Mouse (Mus musculus): ENCODE measurements around the gene Spty2d1. TPM values are rescaled to one million over a fixed set of nuclear protein-coding genes. Genes with fewer than 3 reads are reported as not detected.

The Spty2d1 gene
- polyA plus RNA-seq (2015; fragmentation: Nextera tagmentation; extraction: Ambion mirVana): 16.5 and 17.2 TPM in 2 replicates

DNA sequence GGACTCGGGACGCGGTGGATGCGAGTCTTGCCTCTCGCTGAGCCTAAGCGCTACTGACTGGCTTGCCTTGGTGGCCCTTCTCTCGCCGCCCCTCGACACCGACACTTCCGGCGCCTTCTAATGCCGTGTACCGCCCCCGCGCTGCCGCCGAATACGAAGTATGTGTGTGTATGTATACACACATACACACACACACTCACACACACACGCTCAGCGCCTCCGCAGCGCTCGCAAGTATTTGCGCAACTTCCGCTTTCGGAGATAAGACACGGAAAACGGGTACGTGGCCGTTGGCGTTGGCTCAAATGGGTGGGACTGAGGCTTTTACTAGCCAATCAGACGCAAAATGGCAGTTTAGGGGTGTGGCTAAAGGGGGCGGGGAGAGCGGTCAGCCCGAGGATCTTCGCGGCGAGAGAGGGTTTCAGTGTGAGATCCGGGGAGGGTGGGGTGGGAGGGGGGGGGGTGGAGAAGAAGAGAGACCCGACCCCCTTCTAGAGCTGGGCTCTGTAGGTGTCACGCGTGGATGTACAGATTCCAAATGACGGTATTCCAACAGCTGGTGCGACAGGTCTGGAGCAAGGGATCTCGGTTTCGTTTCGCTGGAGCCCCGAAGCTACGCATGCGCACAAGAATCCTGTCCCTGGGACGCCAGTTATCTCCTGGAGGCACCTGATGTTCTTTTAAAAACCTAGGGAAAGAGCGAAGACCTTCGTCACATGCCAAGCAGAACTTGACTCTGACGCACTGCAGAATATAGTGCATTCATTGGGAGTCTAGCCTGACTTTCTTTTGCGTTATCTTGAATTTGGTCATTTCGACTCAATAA, at the start of gene Spty2d1:
Gene Spty2d1, minus strand, starts transcription at position 244 of the 826 bp plus-strand sequence.
- Histone ChIP-seq H3K9me3 (no peaks in the 10 kb centered on the region), H3K27ac (peak within 1 kb of the TSS; percentile 94), H3K4me2 (replicated peaks) (peak within 1 kb of the TSS; percentile 72), H3K4me1 (replicated peaks) (peaks cover 14% of the 10 kb centered on the region), H3K9ac (peak within 1 kb of the TSS; percentile 73), H3K36me3 (no peaks in the 10 kb centered on the region), H3K27me3 (replicated peaks) (no peaks in the 10 kb centered on the region), H3K4me3 (replicated peaks) (peak within 1 kb of the TSS; percentile 65)
- peak; percentile 95 for ATAC-seq
- under 1% methylated on average over 57 of the region's 57 CpGs for WGBS

DNA sequence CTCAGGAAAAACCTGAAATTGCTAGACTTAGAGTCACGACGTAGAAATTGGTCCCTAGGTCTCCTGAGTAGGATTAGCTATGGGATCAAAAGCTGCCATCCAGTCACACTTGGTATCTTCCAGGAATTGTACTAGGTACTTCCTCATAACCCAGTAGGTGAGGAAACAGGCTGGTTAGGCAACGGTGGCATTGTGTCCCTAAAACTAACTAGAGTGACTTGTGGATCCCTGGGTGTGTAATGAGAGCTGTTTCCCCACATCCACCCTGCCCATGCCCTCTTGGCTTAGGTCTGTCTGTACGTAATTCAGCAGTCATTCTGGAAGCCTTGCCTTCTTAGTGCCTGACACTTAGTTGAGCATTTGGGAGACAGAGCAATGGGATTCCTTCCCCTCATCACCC, 48.1 kb upstream of the Spty2d1 start:
- no peak overlapping the region for H3K27ac ChIP-seq
- no peak for ATAC-seq
- H3K36me3 ChIP-seq: 0 out of 2 replicates have a peak, but pooled peaks cover 8% of the 10 kb centered on the region
- no peak overlapping the region for H3K4me3 ChIP-seq (replicated peaks)
- H3K4me2 ChIP-seq (replicated peaks): no peak overlapping the region
- 81% methylated on average over 4 of the region's 4 CpGs for WGBS
- no peaks in the 10 kb centered on the region for H3K27me3 ChIP-seq (replicated peaks)
- no peak overlapping the region for H3K9ac ChIP-seq
- H3K9me3 ChIP-seq: no peaks in the 10 kb centered on the region
- H3K4me1 ChIP-seq (replicated peaks): peaks cover 16% of the 10 kb centered on the region

DNA sequence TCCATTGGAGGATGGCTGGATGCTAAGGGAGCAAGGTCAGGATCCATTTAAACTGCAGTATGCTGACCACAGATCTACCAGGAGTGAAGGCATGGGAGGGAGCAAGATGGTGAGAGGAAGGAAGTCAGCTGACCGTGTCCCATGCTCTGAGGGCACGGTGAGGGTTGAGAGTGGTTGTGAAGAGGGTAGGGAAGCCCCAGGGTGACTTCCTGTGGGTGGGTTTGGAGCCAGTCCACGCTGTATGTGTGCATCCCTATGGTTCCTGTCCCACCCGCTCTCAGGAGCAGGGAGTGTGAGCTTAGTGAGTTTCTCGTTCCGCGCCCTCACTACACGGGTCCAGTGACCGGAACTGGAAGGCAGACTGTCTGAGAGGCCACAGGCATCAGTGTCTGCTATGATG, 47.5 kb upstream of the Spty2d1 start:
- H3K4me1 ChIP-seq (replicated peaks): peaks cover 19% of the 10 kb centered on the region
- H3K27ac ChIP-seq: no peak overlapping the region
- H3K36me3 ChIP-seq: 0 out of 2 replicates have a peak, but pooled peaks cover 8% of the 10 kb centered on the region
- no peak overlapping the region for H3K9ac ChIP-seq
- WGBS: 82% methylated on average over 9 of the region's 9 CpGs
- no peak for ATAC-seq
- no peak overlapping the region for H3K4me3 ChIP-seq (replicated peaks)
- H3K27me3 ChIP-seq (replicated peaks): no peaks in the 10 kb centered on the region
- no peak overlapping the region for H3K4me2 ChIP-seq (replicated peaks)
- H3K9me3 ChIP-seq: no peaks in the 10 kb centered on the region

DNA sequence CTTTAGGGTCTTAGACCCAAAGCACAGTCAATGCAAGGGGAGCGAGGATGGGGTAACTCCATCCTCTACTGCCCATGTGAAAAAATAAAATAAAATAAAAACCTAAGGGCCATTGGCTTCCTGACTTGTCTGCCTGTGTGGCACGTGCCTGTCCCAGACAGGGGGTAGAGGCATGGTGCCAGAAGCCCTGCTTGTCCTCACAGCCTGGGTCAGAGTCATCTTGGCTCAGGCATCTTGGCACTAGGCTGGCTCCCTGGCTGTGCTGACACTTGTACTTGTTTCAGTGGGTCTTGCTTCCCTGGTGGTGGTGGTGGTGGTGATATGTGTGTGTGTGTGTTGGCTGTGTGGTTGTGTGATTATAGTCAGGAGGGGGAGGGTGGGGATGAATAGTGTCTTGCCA, 46.5 kb upstream of the Spty2d1 start:
- no peak overlapping the region for H3K4me3 ChIP-seq (replicated peaks)
- no peak overlapping the region for H3K9ac ChIP-seq
- H3K4me2 ChIP-seq (replicated peaks): no peak overlapping the region
- H3K4me1 ChIP-seq (replicated peaks): peaks cover 19% of the 10 kb centered on the region
- no peak overlapping the region for H3K27ac ChIP-seq
- ATAC-seq: no peak
- H3K9me3 ChIP-seq: no peaks in the 10 kb centered on the region
- H3K36me3 ChIP-seq: 0 out of 2 replicates have a peak, but pooled peaks cover 8% of the 10 kb centered on the region
- H3K27me3 ChIP-seq (replicated peaks): no peaks in the 10 kb centered on the region
- 85% methylated on average over 2 of the region's 2 CpGs for WGBS

DNA sequence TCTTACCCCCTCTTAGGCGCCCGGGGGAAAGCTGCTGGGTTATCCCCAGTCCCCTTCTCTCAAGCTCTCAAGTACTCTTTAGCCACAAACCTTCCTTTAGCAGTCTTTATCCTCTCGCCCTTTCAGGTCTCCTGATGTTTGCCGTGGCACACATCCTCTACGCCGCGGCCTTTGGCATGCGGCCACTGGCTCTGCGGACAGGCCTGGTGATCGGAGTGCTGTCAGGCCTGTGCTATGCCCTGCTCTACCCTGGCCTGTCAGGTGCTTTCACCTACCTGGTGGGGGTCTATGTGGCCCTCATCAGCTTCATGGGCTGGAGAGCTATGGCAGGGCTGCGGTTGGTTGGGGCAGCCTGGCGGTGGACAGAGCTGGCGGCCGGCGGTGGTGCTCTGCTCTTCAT, 45.1 kb upstream of the Spty2d1 start:
- H3K4me1 ChIP-seq (replicated peaks): peaks cover 19% of the 10 kb centered on the region
- H3K4me2 ChIP-seq (replicated peaks): no peak overlapping the region
- H3K9me3 ChIP-seq: no peaks in the 10 kb centered on the region
- H3K36me3 ChIP-seq: 0 out of 2 replicates have a peak, but pooled peaks cover 8% of the 10 kb centered on the region
- H3K4me3 ChIP-seq (replicated peaks): no peak overlapping the region
- no peaks in the 10 kb centered on the region for H3K27me3 ChIP-seq (replicated peaks)
- H3K27ac ChIP-seq: 0 out of 2 replicates have a peak overlapping the region, but pooled peaks have one; percentile 99
- no peak for ATAC-seq
- WGBS: 89% methylated on average over 15 of the region's 15 CpGs
- H3K9ac ChIP-seq: no peak overlapping the region

DNA sequence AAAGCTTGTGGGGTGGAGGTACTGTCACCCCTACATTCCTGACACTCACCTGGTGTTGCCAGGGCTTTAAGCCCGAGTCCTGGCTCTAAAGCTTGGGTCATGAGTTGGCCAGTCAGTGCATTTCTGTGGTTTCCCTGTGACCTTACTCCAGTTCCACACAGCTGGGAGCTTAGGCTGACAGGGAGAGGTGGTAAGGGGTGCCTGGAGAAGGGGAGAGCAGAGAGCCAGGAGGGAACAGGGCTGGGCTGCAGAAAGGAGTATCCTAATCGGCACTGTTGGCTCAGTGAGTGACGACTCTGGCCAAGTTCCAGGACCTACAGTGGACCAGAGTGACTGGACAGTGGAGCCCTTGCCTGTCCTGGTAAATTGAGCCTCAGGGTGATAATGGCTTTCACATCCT, 44.1 kb upstream of the Spty2d1 start:
- H3K9ac ChIP-seq: 0 out of 2 replicates have a peak overlapping the region, but pooled peaks have one; percentile 3
- WGBS: 24% methylated on average over 3 of the region's 3 CpGs
- no peak for ATAC-seq

DNA sequence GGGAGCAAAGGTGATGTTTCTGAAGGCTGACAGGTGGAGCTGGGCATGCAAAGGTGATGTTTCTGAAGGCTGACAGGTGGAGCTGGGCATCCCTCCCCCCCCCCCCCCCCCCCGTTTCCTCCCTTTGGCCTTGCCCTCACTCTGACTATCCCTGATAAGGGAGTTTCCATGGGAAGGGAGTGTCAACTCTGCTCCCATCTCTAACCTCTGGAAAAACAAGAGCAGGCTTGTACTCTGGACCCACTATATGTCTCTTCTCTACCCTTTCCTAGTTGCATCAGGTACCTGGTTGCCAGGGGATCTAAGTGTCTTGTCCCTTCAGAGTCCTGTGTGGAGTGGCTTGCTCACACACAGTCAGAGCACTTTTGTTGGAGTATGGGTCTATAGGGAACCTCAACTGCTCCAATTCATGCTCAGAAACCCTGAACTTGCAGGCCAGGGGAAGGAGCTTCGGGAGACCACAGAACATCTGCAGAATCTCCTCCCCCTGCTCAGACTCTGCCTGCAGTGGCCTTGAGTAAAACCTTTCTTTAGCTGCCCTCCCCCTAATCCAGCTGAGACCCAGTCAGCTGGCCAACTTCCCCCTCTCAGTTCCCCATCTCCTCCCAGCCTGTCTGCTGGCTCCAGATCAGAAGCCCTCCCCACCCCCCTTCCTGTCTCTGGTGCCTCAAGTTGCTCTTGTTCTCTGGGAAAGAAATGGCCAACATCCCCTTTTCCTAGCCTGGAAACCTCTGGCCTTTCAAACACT, 43.4 kb upstream of the Spty2d1 start:
- Histone ChIP-seq H3K27ac (peak overlapping the region; percentile 99), H3K9me3 (no peaks in the 10 kb centered on the region), H3K4me3 (replicated peaks) (peak overlapping the region; percentile 93), H3K4me1 (replicated peaks) (peaks cover 19% of the 10 kb centered on the region), H3K9ac (0 out of 2 replicates have a peak overlapping the region, but pooled peaks have one; percentile 84), H3K27me3 (replicated peaks) (no peaks in the 10 kb centered on the region), H3K4me2 (replicated peaks) (peak overlapping the region; percentile 88), H3K36me3 (0 out of 2 replicates have a peak, but pooled peaks cover 8% of the 10 kb centered on the region)
- peak; percentile 52 for ATAC-seq
- 0% methylated on average over 2 of the region's 2 CpGs for WGBS

More for the DNA sequence above, 44.1 kb upstream of the Spty2d1 start:
- H3K27ac ChIP-seq: peak overlapping the region; percentile 99
- H3K9me3 ChIP-seq: no peaks in the 10 kb centered on the region
- 0 out of 2 replicates have a peak, but pooled peaks cover 8% of the 10 kb centered on the region for H3K36me3 ChIP-seq
- H3K4me3 ChIP-seq (replicated peaks): peak overlapping the region; percentile 93; the same call in 1 of the 2 replicates
- H3K27me3 ChIP-seq (replicated peaks): no peaks in the 10 kb centered on the region
- H3K4me1 ChIP-seq (replicated peaks): peaks cover 19% of the 10 kb centered on the region
- peak overlapping the region; percentile 88 for H3K4me2 ChIP-seq (replicated peaks)

DNA sequence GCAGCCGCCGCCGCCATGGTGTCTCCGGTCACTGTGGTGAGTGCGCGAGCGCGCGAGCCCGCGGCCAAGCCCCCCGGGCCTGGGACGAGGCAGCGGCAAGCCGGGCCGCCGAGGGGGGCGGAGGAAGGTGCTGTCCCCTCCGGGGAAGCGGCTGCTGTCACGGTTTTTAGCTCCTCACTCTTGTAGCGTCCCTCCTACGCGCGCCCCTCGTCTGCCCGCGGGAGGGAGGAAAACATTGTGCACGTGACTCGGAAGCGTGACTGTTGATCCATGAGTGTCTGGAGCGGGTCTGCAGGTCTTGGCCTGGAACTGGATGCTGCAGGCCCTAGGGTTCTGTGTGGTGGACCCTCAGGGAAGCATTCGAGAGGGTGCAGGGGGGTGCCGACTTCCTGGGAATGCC, 42.6 kb upstream of the Spty2d1 start:
- Histone ChIP-seq H3K27ac (peak overlapping the region; percentile 99), H3K9ac (peak overlapping the region; percentile 84), H3K27me3 (replicated peaks) (no peaks in the 10 kb centered on the region), H3K4me2 (replicated peaks) (peak overlapping the region; percentile 88), H3K9me3 (no peaks in the 10 kb centered on the region), H3K36me3 (0 out of 2 replicates have a peak, but pooled peaks cover 8% of the 10 kb centered on the region), H3K4me3 (replicated peaks) (peak overlapping the region; percentile 93), H3K4me1 (replicated peaks) (peaks cover 19% of the 10 kb centered on the region)
- ATAC-seq: peak; percentile 66
- WGBS: under 1% methylated on average over 34 of the region's 34 CpGs

DNA sequence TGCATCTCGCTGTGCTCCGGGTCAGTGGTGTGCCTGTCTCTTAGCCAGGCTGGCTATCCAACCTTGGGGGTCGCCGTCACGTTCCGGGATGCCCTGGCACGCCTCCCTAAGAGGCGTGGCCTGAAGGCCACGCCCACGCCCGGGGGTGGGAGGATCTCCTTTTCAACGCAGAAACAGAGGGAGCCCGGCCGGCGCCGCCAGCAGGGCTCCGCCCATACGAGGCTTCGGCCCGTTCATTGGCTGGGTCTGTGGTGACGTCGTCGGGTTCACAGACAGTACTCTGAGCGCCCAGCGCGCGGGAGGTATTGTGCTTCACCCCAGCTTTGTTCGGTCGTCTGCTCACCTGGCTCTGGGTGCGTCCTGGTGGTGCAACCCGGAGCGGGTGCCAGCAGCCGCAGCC, 42.2 kb upstream of the Spty2d1 start, which contains the start of gene Tmem86a:
Gene Tmem86a, plus strand, starts transcription at position 236 of the 400 bp plus-strand sequence.
- H3K4me3 ChIP-seq (replicated peaks): peak within 1 kb of the TSS; percentile 93
- H3K27me3 ChIP-seq (replicated peaks): no peaks in the 10 kb centered on the region
- H3K36me3 ChIP-seq: 0 out of 2 replicates have a peak, but pooled peaks cover 8% of the 10 kb centered on the region
- under 1% methylated on average over 33 of the region's 33 CpGs for WGBS
- H3K9me3 ChIP-seq: no peaks in the 10 kb centered on the region
- ATAC-seq: peak; percentile 98
- H3K4me1 ChIP-seq (replicated peaks): peaks cover 19% of the 10 kb centered on the region
- peak within 1 kb of the TSS; percentile 88 for H3K4me2 ChIP-seq (replicated peaks)
- peak within 1 kb of the TSS; percentile 99 for H3K27ac ChIP-seq
- peak within 1 kb of the TSS; percentile 84 for H3K9ac ChIP-seq

DNA sequence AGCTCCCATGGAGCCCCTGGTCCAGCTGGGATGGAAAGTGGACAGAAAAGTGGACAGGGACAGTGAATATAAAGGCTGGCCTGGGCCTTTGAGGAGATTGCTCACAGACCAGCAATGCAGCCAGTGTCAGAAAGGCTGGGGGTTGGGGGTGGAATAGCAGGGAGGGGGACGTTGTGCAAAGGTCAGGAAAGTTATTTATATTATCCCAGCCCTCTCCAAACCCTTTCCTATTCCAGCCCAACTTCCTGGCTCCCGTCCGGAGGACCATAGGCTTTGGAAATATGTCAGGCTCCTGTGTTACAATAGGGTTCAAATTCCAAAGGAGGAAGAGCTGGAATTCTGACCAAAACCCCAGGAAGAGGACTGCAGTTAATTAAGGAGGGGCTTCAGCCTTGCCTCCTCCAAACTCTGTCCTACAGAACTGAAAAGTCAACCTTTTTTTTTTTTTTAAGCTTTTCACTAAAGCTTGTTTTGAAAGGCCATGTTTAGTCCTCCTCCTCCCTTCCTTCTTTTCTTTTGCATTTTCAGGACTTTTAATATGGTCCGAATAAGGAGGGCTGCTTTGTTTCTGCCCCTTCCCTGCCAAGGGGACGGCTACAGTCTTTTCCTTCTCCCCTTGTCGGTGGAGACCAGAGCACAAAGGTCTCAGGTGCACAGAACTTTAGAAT, 34.7 kb upstream of the Spty2d1 start:
- Histone ChIP-seq H3K9ac (no peak overlapping the region), H3K36me3 (no peaks in the 10 kb centered on the region), H3K4me2 (replicated peaks) (no peak overlapping the region), H3K9me3 (no peaks in the 10 kb centered on the region), H3K27me3 (replicated peaks) (no peaks in the 10 kb centered on the region), H3K4me3 (replicated peaks) (no peak overlapping the region), H3K27ac (peak overlapping the region; percentile 33; the same call in 1 of the 2 replicates), H3K4me1 (replicated peaks) (peaks cover 8% of the 10 kb centered on the region)
- ATAC-seq: peak; percentile 77
- WGBS: 27% methylated on average over 6 of the region's 6 CpGs

DNA sequence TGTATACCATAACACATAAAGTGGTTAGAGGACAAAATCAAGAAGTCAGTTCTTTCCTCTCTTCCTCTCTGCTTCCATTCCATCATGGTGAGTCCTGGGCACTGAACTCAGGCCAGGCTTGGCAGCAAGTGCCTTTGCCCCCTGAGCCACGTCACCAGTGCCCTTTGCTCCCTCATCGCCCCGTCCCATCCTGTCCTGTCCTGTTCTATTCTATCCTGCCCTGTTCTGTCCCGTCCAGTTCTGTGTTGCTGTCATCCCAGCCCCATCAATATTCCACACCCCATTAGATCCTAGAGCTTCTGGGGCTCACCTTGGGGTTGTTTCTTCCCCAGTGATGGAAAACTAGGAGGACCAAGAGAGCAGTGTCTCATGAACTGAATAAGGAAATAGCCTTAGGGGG, 33.9 kb upstream of the Spty2d1 start:
- Histone ChIP-seq H3K27me3 (replicated peaks) (no peaks in the 10 kb centered on the region), H3K9ac (no peak overlapping the region), H3K4me1 (replicated peaks) (peaks cover 8% of the 10 kb centered on the region), H3K27ac (peak overlapping the region; percentile 33; the same call in 1 of the 2 replicates), H3K9me3 (no peaks in the 10 kb centered on the region), H3K4me3 (replicated peaks) (no peak overlapping the region), H3K36me3 (no peaks in the 10 kb centered on the region), H3K4me2 (replicated peaks) (no peak overlapping the region)
- 83% methylated on average over 4 of the region's 4 CpGs for WGBS
- ATAC-seq: peak; percentile 48; the same call in 1 of the 2 replicates

All from intestine, embryonic 15.5 days (tissue).